18 mouse cellular contexts compared by ENCODE assay signal in the genomic region with DNA sequence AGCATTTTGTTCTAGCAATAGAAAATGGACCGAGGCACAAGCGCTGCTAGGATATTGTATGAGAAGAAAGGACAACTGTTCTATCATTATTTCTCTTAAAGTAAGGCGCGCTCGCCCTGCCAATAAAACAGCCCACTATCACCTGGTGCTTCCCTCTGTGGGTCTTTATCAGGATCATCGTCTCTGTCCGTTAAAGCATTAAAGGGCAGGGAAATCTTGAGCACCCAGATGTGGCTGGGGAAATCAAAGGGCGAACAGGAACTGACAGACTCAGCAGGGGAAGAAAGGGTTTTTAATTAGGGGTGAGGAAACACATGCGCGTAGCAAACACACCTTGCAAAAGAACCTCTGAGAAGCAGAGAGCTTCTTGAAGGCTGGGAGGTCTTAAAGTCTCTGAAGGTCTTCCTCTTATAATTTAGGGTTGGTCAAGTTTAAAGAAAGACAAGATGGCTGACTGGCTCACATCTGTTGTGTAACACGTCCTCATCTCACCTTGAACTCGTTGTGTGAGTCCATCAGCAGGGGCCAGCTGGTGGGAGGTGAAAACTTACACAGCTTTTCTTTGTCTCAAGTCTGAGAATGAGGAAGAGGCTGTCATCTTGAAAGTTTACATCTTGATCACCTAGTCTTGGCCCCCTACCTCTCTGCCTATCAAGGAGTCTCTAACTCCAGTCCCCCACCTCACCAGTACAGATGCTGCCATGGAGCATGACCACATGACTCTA.
"Had no signal": no experiment of that assay in that cellular context is flagged by ENCODE, and none has a peak within 500 bp of the region (broad histone marks: within the 10 kb centered on the region; RNA-seq: fewer than 3 reads in every experiment).

No protein-coding gene starts in this region.

- H3K4me3 ChIP-seq: midbrain, embryonic 10.5 days; midbrain, embryonic 12.5 days; myocyte; neural tube, embryonic 13.5 days; neural tube, embryonic 15.5 days had no signal

- H3K27me3 ChIP-seq: midbrain, embryonic 12.5 days; neural tube, embryonic 13.5 days; neural tube, embryonic 15.5 days had no signal

- H3K36me3 ChIP-seq: midbrain, embryonic 10.5 days; midbrain, embryonic 12.5 days; neural tube, embryonic 13.5 days; neural tube, embryonic 15.5 days had no signal

- H3K9ac ChIP-seq: lung, embryonic 14.5 days; midbrain, embryonic 12.5 days; neural tube, embryonic 13.5 days; neural tube, embryonic 15.5 days had no signal

- H3K4me2 ChIP-seq: lung, embryonic 14.5 days; midbrain, embryonic 12.5 days; neural tube, embryonic 13.5 days; neural tube, embryonic 15.5 days had no signal

- H3K27ac ChIP-seq: macrophage; midbrain, embryonic 10.5 days; midbrain, embryonic 12.5 days; neural tube, embryonic 13.5 days; neural tube, embryonic 15.5 days had no signal

- H3K4me1 ChIP-seq: midbrain, embryonic 12.5 days; neural tube, embryonic 15.5 days had no signal

- H3K9me3 ChIP-seq: midbrain, embryonic 10.5 days; midbrain, embryonic 12.5 days; neural tube, embryonic 13.5 days; neural tube, embryonic 15.5 days had no signal

- ATAC-seq: midbrain, embryonic 16.5 days had no signal

- DNase-seq: lung, adult 18-20 months; lung, embryonic 14.5 days; lung, postnatal 14 days; lung, postnatal 36 days; midbrain, embryonic 14.5 days; retina, postnatal 1 day; right cerebral cortex, adult 18-20 months; right cerebral cortex, postnatal 25 days; right cerebral cortex, postnatal 4 days; spleen, adult 18-20 months; thymus, adult 18-20 months had no signal
